21 mouse cellular contexts compared by ENCODE assay signal in genomic region chr10:28366065-28366677, GRCm38 (mm10).
DNase-seq lines count a peak whose midpoint lies in the region; ATAC-seq lines count a peak whose summit lies in the region.
"Had no signal": no experiment of that assay in that cellular context is flagged by ENCODE, and none has a peak within 500 bp of the region (broad histone marks: within the 10 kb centered on the region; RNA-seq: fewer than 3 reads in every experiment).

No protein-coding gene starts in this region.

- H3K4me2 ChIP-seq in hindbrain, embryonic 11.5 days (replicated peaks; ENCODE audit: low read depth, low read length) = no peak overlapping the region
- no peak overlapping the region for H3K4me2 ChIP-seq in hindbrain, embryonic 14.5 days (replicated peaks)
- H3K4me2 ChIP-seq in midbrain, embryonic 16.5 days (ENCODE audit: low read length) = no peak overlapping the region
- H3K4me2 ChIP-seq: limb, embryonic 12.5 days; liver, embryonic 11.5 days had no signal

- H3K9me3 ChIP-seq in hindbrain, embryonic 11.5 days (ENCODE audit: control insufficient read depth, low read length) = no peaks in the 10 kb centered on the region
- no peaks in the 10 kb centered on the region for H3K9me3 ChIP-seq in hindbrain, embryonic 10.5 days
- no peaks in the 10 kb centered on the region for H3K9me3 ChIP-seq in hindbrain, embryonic 14.5 days (ENCODE audit: control insufficient read depth, low read length)
- no peaks in the 10 kb centered on the region for H3K9me3 ChIP-seq in midbrain, embryonic 16.5 days (replicated peaks; ENCODE audit: control insufficient read depth, low read length, poor library complexity, severe bottlenecking)
- H3K9me3 ChIP-seq: forebrain, embryonic 10.5 days; limb, embryonic 12.5 days had no signal

- H3K36me3 ChIP-seq in hindbrain, embryonic 11.5 days (ENCODE audit: control insufficient read depth, insufficient read depth, low read length) = no peaks in the 10 kb centered on the region
- H3K36me3 ChIP-seq in hindbrain, embryonic 10.5 days = no peaks in the 10 kb centered on the region
- no peaks in the 10 kb centered on the region for H3K36me3 ChIP-seq in hindbrain, embryonic 14.5 days (replicated peaks; ENCODE audit: control insufficient read depth, insufficient read depth)
- H3K36me3 ChIP-seq in midbrain, embryonic 16.5 days (ENCODE audit: control insufficient read depth, insufficient read depth, low read length) = no peaks in the 10 kb centered on the region
- H3K36me3 ChIP-seq: forebrain, embryonic 10.5 days; limb, embryonic 12.5 days had no signal

- DNase-seq in hindbrain, embryonic 11.5 days (ENCODE audit: low spot score) = peak; percentile 22
- no peak for DNase-seq in hindbrain, embryonic 10.5 days (ENCODE audit: low spot score)
- peak; percentile 27 for DNase-seq in embryo, embryonic 10.5 days (ENCODE audit: low spot score)
- peak; percentile 36 for DNase-seq in hindbrain, embryonic 14.5 days (ENCODE audit: low spot score)
- no peak for DNase-seq in heart, adult 11 months
- no peak for DNase-seq in ovary, postnatal 14 days (ENCODE audit: low spot score)
- no peak for DNase-seq in right cerebral cortex, postnatal 14 days
- DNase-seq: adrenal gland, postnatal 14 days; cerebellum, adult 8-10 months; cerebellum, postnatal 36 days; gastrocnemius, postnatal 36 days; kidney, adult 8-10 months; kidney, postnatal 25 days; liver, postnatal 0 days had no signal

- no peak overlapping the region for H3K4me3 ChIP-seq in hindbrain, embryonic 11.5 days (ENCODE audit: low read depth, low read length)
- H3K4me3 ChIP-seq in hindbrain, embryonic 10.5 days = no peak overlapping the region
- no peak overlapping the region for H3K4me3 ChIP-seq in hindbrain, embryonic 14.5 days (replicated peaks; ENCODE audit: low read length)
- H3K4me3 ChIP-seq in midbrain, embryonic 16.5 days (ENCODE audit: low read depth, low read length) = no peak overlapping the region
- H3K4me3 ChIP-seq: forebrain, embryonic 10.5 days; limb, embryonic 12.5 days had no signal

- no peak overlapping the region for H3K9ac ChIP-seq in hindbrain, embryonic 11.5 days (ENCODE audit: low read depth, low read length)
- no peak overlapping the region for H3K9ac ChIP-seq in hindbrain, embryonic 14.5 days
- no peak overlapping the region for H3K9ac ChIP-seq in midbrain, embryonic 16.5 days (ENCODE audit: low read depth, low read length)
- H3K9ac ChIP-seq: limb, embryonic 12.5 days; liver, postnatal 0 days had no signal

- H3K27ac ChIP-seq in hindbrain, embryonic 11.5 days (ENCODE audit: low read depth, low read length) = no peak overlapping the region; the same call in 1 of the 2 replicates
- no peak overlapping the region for H3K27ac ChIP-seq in hindbrain, embryonic 10.5 days
- H3K27ac ChIP-seq in hindbrain, embryonic 14.5 days = 0 out of 2 replicates have a peak overlapping the region, but pooled peaks have one; percentile 39
- peak overlapping the region; percentile 2; the same call in 1 of the 2 replicates for H3K27ac ChIP-seq in midbrain, embryonic 16.5 days (ENCODE audit: low read length)
- H3K27ac ChIP-seq: forebrain, embryonic 10.5 days; limb, embryonic 12.5 days had no signal

- WGBS in hindbrain, embryonic 11.5 days = 71% methylated on average over 5 of the region's 5 CpGs
- 78% methylated on average over 5 of the region's 5 CpGs for WGBS in hindbrain, embryonic 10.5 days
- 59% methylated on average over 5 of the region's 5 CpGs for WGBS in hindbrain, embryonic 14.5 days
- 71% methylated on average over 5 of the region's 5 CpGs for WGBS in midbrain, embryonic 16.5 days

- no peaks in the 10 kb centered on the region for H3K4me1 ChIP-seq in hindbrain, embryonic 11.5 days (replicated peaks; ENCODE audit: control insufficient read depth, insufficient read depth, low read length)
- H3K4me1 ChIP-seq in hindbrain, embryonic 10.5 days (replicated peaks) = no peaks in the 10 kb centered on the region
- no peaks in the 10 kb centered on the region for H3K4me1 ChIP-seq in hindbrain, embryonic 14.5 days (replicated peaks; ENCODE audit: control insufficient read depth, insufficient read depth, low read length)
- no peaks in the 10 kb centered on the region for H3K4me1 ChIP-seq in midbrain, embryonic 16.5 days (ENCODE audit: control insufficient read depth, insufficient read depth, low read length)

- ATAC-seq in hindbrain, embryonic 11.5 days (ENCODE audit: low FRiP score) = peak; percentile 85
- ATAC-seq in hindbrain, embryonic 14.5 days (ENCODE audit: low FRiP score) = peak; percentile 76
- ATAC-seq in midbrain, embryonic 16.5 days = peak; percentile 57
- ATAC-seq: CD4-positive, CD25-positive, alpha-beta regulatory T cell, adult 4 months; inflammation-experienced regulatory T-cells, adult 6 months; liver, postnatal 0 days; lung, postnatal 0 days had no signal

- no peaks in the 10 kb centered on the region for H3K27me3 ChIP-seq in hindbrain, embryonic 11.5 days (ENCODE audit: control insufficient read depth, insufficient read depth, low read length)
- no peaks in the 10 kb centered on the region for H3K27me3 ChIP-seq in hindbrain, embryonic 10.5 days (ENCODE audit: insufficient read depth, poor library complexity, severe bottlenecking)
- H3K27me3 ChIP-seq in hindbrain, embryonic 14.5 days (ENCODE audit: control insufficient read depth, insufficient read depth, low read length) = no peaks in the 10 kb centered on the region
- H3K27me3 ChIP-seq in midbrain, embryonic 16.5 days (ENCODE audit: control insufficient read depth, insufficient read depth, low read depth, low read length) = no peaks in the 10 kb centered on the region
- H3K27me3 ChIP-seq: limb, embryonic 12.5 days had no signal

Comparison
In these comparisons a context has a peak if more than half of its experiments do, and no peak if none do; other contexts are left out.
1. DNase-seq: peak in hindbrain, embryonic 11.5 days (single experiment), embryo, embryonic 10.5 days (single experiment) and hindbrain, embryonic 14.5 days (single experiment); none in hindbrain, embryonic 10.5 days (single experiment), heart, adult 11 months (single experiment), ovary, postnatal 14 days (single experiment) and right cerebral cortex, postnatal 14 days (single experiment).
2. H3K27ac ChIP-seq: peak in hindbrain, embryonic 14.5 days (single experiment) and midbrain, embryonic 16.5 days (single experiment); none in hindbrain, embryonic 11.5 days (single experiment) and hindbrain, embryonic 10.5 days (single experiment).
3. Peak in every context shown above with its lines, with median percentiles within 50 percentile points of each other: ATAC-seq.